Mouse (Mus musculus): Measurements from ENCODE around the gene Ndufa5.
A peak's percentile ranks its signal among the peaks of the same experiment; 100 is the strongest.

Gene Ndufa5

DNA sequence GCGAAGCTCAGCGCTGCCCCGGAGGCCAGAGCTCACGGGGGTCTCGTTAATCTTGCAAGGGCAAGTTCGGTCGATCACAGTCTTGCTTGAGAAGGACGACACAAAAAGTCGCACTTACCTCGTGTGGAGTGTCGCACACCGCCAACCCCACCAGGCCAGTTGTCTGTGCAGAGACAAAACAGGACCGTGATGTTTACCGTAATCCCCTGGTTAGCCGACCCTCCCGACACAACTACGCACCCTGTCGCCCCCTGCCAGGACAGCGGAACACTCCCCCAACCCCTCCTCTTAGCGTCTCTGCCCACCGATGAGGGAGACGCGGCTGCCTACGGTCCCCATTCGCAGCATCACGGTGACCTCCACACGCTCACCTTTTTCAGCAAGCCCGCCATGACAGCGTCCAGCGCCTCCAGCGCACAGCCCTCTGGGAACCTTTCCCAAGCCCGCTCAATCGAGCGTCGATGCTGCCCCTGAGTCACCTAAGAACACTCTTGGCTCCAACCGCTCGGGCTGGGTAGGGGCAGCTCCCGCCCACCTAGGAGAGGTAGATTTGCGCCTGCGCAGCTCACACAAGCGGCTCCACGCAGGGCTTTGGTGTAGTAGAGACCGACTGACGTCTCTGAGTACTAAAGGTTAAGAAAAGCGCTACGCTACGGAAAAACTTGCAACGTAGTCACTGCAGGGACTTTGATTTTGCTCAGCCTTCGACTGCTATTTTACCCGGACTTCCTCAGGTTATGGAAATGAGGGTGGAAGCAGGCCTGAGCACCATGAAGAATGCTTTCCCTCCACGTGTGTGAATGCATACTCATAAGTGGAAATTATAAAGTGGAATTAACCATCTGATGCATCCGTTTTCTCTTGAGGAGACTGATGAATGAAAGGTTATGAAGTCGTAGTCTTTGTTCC, at the start of gene Ndufa5:
Ndufa5 (minus strand) TSS at position 859 of the 909 bp plus-strand sequence.
- peak; percentile 94 for DNase-seq

DNA sequence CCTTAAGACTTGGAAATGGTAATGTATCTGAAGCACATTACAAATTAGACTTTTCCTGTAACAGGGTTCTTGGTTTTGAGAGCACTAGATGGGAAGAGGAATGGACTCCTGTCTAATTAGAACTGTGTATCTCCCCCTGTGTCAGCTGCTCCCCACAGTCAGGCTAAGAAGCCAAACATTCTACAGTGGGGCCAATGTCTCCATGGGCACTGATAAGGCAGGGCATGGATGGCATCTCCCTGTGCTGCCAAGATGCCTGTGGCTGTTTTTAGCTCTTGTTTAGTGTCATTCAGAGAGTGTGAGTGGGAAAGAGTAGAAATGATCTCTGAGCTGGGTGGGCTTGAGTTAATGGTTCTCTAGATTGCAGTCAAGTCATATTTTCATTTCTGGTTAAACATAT, 45.5 kb upstream of the Ndufa5 start:
- no peak for DNase-seq

- no peak for DNase-seq
Observed at GRCm38 (mm10) chr6:24572431-24572830, 44.6 kb upstream of the Ndufa5 start.

- no peak for DNase-seq
Observed at GRCm38 (mm10) chr6:24571126-24571525, 43.3 kb upstream of the Ndufa5 start.

DNA sequence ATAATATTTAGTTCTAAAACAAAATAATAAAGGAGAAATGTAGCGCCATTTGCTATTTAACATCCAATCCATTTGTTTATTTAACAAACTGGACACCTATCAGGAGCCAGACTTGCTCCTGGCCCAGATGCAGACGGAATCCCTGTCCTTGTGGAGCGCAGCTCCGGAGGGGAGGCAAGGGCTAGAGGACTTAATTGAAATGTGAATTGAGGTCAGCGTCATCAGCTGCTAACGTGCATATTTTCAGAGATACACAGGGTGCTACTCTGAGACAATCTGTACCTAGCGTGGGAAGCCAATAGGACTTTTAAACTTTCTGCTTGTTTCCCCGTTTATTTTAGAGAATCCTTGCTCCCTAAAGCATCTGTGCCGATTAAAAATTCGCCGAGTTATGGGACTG, 42.5 kb upstream of the Ndufa5 start:
- no peak for DNase-seq

DNA sequence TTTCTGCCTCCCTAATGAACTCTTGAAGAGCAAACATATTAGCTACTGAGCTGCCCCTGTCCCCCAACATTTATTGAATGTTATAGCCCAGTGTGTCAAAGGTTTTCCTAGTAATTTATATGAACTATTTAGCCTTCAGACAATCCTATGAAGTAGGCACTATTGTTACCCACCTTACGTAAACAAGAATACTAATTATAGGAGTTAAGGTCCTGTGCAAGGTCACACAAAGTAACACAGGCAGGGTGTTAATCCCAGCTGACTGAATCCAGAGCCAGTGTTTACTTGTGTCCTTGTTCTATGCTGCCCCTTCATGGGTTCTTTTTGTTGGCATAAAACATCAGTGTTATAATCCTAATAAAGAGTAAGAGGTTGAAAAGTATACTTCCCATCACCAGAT, 41.9 kb upstream of the Ndufa5 start:
- no peak for DNase-seq

GRCm38 (mm10) chr6:24568963-24569362, 41.1 kb upstream of the Ndufa5 start:
- no peak for DNase-seq

- no peak for DNase-seq
Observed at GRCm38 (mm10) chr6:24564886-24565285, 37.1 kb upstream of the Ndufa5 start.

DNA sequence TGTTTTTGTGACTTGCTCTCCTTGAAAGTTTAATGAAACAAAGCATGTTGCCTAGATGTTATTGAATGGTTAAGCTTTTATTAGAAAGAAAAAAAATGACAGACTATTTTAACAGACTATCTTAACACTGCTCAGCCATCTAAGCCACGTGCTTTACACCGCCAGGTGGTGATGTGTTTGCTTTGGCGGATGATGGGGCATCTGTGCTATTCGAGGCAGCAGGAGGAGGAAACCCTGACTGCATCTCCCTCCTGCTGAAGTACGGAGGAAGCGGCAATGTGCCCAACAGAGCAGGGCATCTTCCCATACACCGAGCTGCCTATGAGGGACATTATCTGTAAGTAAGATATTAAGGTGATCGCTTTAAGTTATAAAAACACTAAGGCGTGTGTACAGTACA, 36.3 kb upstream of the Ndufa5 start:
- DNase-seq = no peak

DNA sequence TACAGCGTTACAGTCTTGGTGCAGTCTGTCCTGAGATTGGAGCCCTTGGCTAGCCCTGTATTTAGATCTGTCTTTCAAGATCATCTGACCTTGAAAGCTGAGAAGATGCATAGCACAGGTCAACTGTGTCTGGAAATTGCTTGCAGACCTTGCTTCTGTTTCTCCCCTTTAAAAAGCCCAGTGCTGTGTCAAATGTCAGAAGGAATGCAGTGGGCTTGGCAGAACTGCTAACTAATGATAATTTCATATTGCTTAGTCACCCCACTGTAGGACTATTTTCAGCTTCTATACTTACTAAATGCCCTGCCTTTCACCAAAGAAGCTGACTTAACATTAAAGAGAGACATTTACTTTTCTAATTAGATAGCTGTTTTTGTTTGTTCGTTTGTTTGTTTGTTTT, 27.7 kb upstream of the Ndufa5 start:
- no peak for DNase-seq

DNA sequence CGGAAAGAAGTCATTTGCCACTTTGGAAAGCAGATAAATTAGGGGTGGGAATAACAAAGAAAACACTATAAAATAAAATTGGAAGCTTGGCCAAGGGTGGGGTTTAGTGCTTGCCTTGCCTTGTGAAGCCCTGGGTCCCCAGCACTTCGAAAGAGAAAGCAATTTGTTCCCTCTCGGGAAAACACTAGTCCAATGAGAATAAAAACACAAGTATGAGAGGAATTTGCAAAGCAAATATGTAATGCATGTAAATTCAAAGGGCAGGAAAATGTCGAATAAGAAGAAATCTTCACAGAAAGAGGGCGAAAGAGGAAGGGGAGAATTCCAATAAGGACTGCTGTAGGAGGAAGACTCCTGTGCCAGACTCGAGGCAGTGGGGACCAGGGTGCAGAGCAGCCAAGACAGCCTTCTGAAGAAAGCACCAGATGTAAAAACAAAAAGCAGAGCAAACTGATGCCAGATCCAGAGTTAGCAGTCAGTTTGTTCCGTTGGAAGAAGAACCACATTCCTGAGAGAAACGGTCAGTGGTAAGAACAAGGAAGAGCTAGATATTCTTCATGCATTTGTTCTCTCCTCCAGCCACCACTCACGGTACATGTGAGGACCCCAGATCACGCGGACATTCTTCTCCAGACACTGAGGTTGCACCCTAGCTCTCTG, 26.7 kb upstream of the Ndufa5 start:
- no peak for DNase-seq

GRCm38 (mm10) chr6:24552046-24552445, 24.2 kb upstream of the Ndufa5 start:
- DNase-seq = no peak

DNA sequence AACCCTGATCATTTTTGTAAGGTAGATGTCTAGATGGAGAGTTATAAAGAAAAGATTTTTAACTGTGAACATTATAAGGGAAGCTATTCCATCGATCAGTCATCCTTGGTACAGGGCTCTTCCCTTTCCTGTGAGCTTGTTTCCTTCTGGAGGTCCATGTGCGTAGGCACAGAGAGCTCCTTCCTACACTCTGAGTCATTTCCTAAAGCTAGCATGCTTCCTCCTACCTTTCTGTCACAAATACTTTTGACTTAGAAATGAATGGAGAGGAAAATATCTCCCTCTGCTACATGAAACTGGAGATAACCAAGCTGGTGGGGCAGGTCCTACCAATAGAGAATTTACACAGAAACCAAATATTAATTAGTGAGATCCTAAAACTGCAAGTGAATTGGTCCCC, 22.0 kb upstream of the Ndufa5 start:
- no peak for DNase-seq

GRCm38 (mm10) chr6:24546716-24547420, 19.1 kb upstream of the Ndufa5 start:
- no peak for DNase-seq

- DNase-seq = no peak
Observed at GRCm38 (mm10) chr6:24543119-24543591, 15.3 kb upstream of the Ndufa5 start.

GRCm38 (mm10) chr6:24542393-24542792, 14.6 kb upstream of the Ndufa5 start:
- DNase-seq = no peak

GRCm38 (mm10) chr6:24540106-24540505, 12.3 kb upstream of the Ndufa5 start:
- no peak for DNase-seq

GRCm38 (mm10) chr6:24538435-24538834, 10.6 kb upstream of the Ndufa5 start:
- no peak for DNase-seq

- no peak for DNase-seq
Observed at GRCm38 (mm10) chr6:24532804-24533203, 5.0 kb upstream of the Ndufa5 start.

GRCm38 (mm10) chr6:24530711-24531420, 3.1 kb upstream of the Ndufa5 start:
- DNase-seq = no peak

- DNase-seq = peak; percentile 44
Observed at GRCm38 (mm10) chr6:24530166-24530565, 2.4 kb upstream of the Ndufa5 start.

DNA sequence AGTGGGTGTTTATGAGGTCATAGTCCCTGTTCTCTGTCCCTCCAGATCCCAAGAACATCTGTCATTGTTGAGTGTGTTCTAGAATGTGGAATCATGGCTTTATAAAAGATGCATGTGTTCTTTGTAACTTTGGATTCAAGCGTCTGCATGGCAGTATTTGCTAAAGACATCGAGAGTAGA, 141 bp upstream of the Ndufa5 start, which contains the start of gene Asb15:
Asb15 (plus strand) TSS at position 81 of the 180 bp plus-strand sequence.
- no peak for DNase-seq

GRCm38 (mm10) chr6:24525705-24526104, 2.1 kb downstream of the Ndufa5 start:
- no peak for DNase-seq

Measured in thymus, postnatal 4 days (tissue).